Mouse (Mus musculus): ENCODE results near the gene Nmral1. TPM values are rescaled to one million over a fixed set of nuclear protein-coding genes. Genes with fewer than 3 reads are reported as not detected.

The Nmral1 gene
- polyA plus RNA-seq (2017; shearing (Covaris generic)) = 10 to 100 TPM; 13.8 to 24.6 TPM

DNA sequence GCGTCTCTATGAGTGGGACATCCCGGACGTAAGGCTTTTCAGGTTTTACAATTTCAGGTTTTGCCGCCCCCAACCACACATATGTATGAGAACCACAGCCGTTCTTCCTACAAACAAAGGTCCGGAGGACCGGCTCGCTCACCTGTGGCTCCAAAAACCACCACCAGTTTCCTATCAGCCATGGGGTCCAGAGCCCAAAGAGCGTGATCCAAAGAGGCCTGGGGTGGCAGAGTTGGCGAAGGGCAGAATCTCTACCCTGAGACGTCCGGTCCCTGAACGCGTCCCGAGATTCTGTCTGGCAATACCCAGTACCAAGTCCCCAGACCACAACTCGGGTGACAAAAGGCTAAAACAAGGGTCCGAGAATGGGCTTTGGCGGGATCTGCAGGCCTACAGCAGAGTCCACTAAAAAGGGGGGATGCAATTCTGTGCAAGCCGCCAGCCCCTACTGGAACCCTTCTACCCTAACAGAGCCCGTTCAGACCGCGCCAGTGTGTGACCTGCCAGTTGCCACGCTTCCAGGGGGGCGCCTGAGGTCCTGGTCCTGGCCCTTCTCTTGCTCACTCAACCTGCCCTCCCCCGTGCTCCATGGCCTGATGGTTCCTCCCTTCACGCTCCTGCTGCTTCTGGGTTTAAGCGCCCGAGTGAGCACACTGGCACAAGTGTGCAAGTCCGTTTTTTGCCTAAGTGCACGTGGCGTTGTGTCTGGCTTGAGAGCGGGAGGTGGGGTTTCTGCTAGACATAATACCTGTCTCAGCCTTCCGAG lies at the start of gene Nmral1:
Nmral1 (minus strand) TSS at position 604 of the 766 bp plus-strand sequence.

DNA sequence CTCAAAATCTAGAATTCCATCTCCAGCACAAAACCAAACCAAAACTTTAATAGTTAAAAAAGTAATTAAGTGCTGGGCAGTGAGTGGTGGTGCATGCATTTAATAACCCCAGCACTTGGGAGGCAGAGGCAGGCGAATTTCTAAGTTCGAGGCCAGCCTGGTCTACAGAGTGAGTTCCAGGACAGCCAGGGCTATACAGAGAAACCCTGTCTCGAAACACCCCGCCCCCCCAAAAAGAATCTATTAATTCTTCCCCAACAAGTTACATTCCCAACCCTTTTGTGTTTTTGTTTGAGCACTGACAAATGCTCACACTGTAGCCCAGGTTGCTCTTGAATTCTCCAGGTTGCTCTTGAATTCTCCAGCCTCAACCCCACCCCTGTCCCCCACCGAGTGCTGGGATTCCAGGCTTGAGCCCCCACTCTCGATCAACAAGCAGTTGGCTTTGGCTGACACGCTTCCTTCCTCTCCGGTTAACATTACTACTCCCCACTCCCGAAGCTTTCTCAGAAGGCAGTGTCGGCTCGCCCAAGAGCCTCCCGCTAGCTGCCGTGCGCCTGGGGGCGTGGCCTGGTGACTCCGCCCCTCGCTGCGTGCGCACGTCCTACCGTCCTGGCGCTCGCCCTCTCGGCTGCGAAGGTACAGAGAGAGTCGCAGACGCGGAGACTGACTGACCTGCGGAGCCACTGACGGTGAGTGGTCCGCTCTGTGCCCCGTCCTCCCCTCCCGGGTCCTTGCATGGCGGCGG lies 6.8 kb upstream of the Nmral1 start, which contains the start of gene Hmox2:
Hmox2 (plus strand) TSS at position 582 of the 748 bp plus-strand sequence.

DNA sequence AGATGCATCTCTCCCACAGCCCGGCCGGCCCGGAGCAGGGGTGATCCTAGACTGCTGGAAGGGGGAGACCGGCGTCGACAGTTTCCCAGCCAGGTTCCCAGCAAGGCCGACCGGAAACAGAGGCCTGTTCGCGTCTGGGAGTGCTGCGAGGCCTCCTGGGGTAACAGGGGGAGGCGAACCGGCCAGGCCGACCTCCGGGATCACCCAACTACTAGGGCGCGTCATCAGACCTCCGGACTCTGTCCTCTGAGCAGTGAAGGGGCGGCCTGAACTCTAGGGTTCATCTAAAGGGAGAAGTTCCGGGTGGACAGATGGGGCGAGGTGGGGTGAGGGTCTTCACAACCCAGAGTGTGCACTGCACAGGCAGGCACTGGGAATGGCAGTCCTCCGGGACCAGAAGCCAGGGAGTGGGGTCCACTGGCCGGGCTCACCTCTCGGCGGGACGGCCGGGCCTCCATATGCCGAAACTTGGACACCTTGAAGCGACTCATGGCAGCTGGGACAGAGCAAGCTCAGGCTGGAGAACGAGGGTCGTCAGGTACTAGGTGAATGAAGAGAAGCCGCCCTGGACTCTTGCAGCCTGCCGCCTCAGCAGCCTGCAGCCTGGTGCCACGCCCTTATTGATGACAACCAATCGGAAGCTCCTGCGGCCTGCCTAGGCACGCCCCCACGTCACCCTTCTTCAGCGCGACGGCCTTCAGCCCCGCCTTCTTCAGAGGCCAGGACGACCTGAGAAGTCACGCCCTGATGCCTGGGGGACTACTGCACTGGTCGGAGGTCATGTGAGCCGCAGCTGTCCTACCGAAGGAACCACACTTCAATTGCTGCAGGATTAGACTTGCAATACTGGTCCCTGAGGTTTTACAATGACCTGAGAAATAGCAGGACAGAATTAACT lies 39.8 kb downstream of the Nmral1 start, which contains the start of gene Coro7:
Coro7 (minus strand) TSS at position 657 of the 898 bp plus-strand sequence.

Other genes starting within 250 kb of the Nmral1 start
- under 1 TPM; 0.10 to 0.50 TPM for gene Srl, start 177.5 kb downstream of the Nmral1 start, polyA plus RNA-seq (2017; shearing (Covaris generic))
- gene Tfap4, start 159.5 kb downstream of the Nmral1 start, polyA plus RNA-seq (2017; shearing (Covaris generic)) = 1 to 10 TPM; 1.3 to 1.9 TPM
- gene Glis2, start 124.6 kb downstream of the Nmral1 start, polyA plus RNA-seq (2017; shearing (Covaris generic)) = 1 to 10 TPM in 1 of 2 experiments, under 1 TPM in 1; 0.23 to 1.2 TPM
- 10 to 100 TPM in 1 of 2 experiments, 1 to 10 TPM in 1; 9.9 to 10.0 TPM for gene Pam16, start 94.4 kb downstream of the Nmral1 start, polyA plus RNA-seq (2017; shearing (Covaris generic))
- gene Vasn, start 79.4 kb downstream of the Nmral1 start, polyA plus RNA-seq (2017; shearing (Covaris generic)) = 1 to 10 TPM in 1 of 2 experiments, under 1 TPM in 1; 0.47 to 1.5 TPM
- 10 to 100 TPM; 32.8 to 35.8 TPM for gene Dnaja3, start 79.4 kb downstream of the Nmral1 start, polyA plus RNA-seq (2017; shearing (Covaris generic))
- gene Coro7, start 39.6 kb downstream of the Nmral1 start, polyA plus RNA-seq (2017; shearing (Covaris generic)) = 100 to 1,000 TPM in 1 of 2 experiments, 10 to 100 TPM in 1; 82.0 to 176 TPM
- gene Hmox2, start 7.0 kb upstream of the Nmral1 start, polyA plus RNA-seq (2017; shearing (Covaris generic)) = 100 to 1,000 TPM in 1 of 2 experiments, 10 to 100 TPM in 1; 90.8 to 101 TPM
- 10 to 100 TPM; 27.8 to 50.8 TPM for gene Cdip1, start 70.9 kb upstream of the Nmral1 start, polyA plus RNA-seq (2017; shearing (Covaris generic))
- gene 4930562C15Rik, start 116.1 kb upstream of the Nmral1 start, polyA plus RNA-seq (2017; shearing (Covaris generic)) = 1 to 10 TPM in 1 of 2 experiments, under 1 TPM in 1; 0.13 to 1.7 TPM
- gene Ubald1, start 161.0 kb upstream of the Nmral1 start, polyA plus RNA-seq (2017; shearing (Covaris generic)) = 10 to 100 TPM; 47.1 to 53.4 TPM
- 10 to 100 TPM; 46.6 to 48.3 TPM for gene Mgrn1, start 166.9 kb upstream of the Nmral1 start, polyA plus RNA-seq (2017; shearing (Covaris generic))
- 100 to 1,000 TPM; 135 to 144 TPM for gene Nudt16l1, start 219.4 kb upstream of the Nmral1 start, polyA plus RNA-seq (2017; shearing (Covaris generic))
- 10 to 100 TPM; 58.9 to 64.7 TPM for gene Anks3, start 244.8 kb upstream of the Nmral1 start, polyA plus RNA-seq (2017; shearing (Covaris generic))